Mouse (Mus musculus) liver, postnatal 0 days (tissue): ENCODE measurements around the gene 1110008P14Rik.

Experiments
- CTCF ChIP-seq: sonication (generic); IDR thresholded peaks from 2 replicates; pipeline ENCODE4 v1.5.1; 2016; ENCODE audit warnings: antibody characterized with exemption, low read depth
- EP300 ChIP-seq: IDR thresholded peaks from 2 replicates; pipeline ENCODE4 v1.6.1; 2016; ENCODE audit warnings: antibody characterized with exemption, low read depth, mild to moderate bottlenecking

- TF ChIP-seq EP300 (no peak), CTCF (no peak)
Measured at GRCm38 (mm10) chr2:32349625-32350255, 32.0 kb downstream of the 1110008P14Rik start.
